Mouse (Mus musculus): ENCODE data around the gene Sptan1. TPM values are rescaled to one million over a fixed set of nuclear protein-coding genes. Genes with fewer than 3 reads are reported as not detected.
A peak's percentile ranks its signal among the peaks of the same experiment; 100 is the strongest.
"Not testable (repeated sequence)": the region's sequence is repeated elsewhere in the genome, so short reads cannot be mapped to it uniquely, and the experiment has no call there.

The Sptan1 gene
- total RNA-seq, 2 experiments from 2014 or later = 959 to 1,004 TPM

DNA sequence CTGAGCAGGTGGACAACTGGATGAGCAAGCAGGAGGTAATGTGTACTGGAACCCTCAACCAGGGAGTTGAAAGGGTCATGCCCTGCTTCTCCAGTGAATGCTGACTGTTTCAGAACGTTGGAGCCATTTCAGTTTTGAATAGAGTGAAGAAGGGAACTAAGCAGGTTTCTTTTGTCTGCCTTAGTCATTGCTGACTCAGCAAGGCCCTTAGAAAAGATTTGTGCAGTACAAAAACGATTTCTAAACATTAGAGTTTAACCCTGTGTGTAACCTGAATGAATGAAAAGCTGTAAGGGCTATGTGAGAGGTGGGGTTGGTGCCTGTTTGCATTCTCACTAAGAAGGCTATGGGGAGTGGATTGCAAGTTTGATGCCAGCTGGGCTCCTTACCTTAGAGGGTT is 26.6 kb downstream of the Sptan1 start:
- no peak for DNase-seq (ENCODE audit: low spot score in 2 of 2)

DNA sequence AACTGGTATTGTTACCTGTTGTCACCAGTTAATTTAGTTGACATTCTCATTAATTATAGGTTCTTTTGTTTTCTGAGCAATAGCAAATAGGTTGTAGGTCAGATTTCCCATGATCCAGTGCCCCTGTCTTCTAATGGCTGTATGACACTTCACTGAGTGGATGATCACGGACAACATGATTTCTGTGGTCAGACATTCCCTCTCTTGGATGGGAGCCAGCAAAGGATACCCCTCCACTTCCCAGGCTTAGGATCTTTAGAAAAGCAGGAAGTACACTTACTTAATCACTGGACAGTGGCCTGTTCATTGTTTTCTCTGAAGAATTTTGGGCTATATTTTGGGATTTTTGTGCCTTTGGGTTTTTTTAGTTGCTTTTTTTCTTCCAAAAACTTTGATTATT is 43.7 kb downstream of the Sptan1 start:
- DNase-seq (ENCODE audit: low spot score in 2 of 2) = no peak

DNA sequence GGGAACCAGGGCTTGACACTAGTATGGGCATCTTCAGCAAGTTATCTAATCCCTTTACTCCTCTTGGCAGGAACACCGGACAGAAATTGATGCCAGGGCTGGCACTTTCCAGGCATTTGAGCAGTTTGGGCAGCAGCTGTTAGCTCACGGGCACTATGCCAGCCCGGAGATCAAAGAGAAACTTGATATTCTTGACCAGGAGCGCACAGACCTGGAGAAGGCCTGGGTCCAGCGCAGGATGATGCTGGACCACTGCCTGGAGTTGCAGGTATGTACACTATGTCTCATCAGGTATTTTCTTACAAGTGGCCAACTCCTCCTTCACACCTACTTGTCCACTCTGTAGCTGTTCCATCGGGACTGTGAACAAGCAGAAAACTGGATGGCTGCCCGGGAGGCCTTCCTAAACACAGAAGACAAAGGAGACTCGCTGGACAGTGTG is 45.5 kb downstream of the Sptan1 start:
- peak; percentile 62 to 77 for DNase-seq (ENCODE audit: low spot score in 2 of 2)

DNA sequence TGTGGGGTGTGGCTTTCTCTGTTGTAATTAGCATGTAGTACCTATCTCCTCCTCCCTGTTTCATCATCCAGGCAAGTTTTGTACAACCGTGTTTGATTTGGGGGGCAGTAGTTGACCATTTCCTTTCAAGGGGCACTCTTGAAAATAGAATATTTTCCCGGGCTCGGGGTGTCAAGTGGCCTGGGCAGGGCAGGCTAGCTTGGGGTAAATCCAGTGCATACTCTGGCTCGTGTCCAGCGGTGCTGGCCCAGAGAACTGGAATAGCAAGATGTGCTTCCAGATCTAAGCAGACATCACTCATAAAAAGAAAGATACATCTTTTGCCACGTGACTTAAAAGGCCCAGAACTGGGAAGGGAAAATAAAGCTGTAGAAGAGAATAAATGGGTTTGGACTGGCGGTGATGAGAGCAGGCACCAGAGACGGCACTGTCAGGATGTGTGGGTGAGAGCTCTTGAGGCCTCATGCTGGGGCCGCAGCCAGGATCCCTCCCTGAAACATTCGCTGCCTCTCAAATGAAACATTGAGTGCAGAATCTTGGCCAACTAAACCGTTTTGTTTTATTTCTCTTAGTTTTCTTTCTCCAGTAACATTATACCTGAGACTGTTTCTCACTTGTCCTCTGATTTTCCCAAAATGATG is 49.1 kb downstream of the Sptan1 start:
- DNase-seq (ENCODE audit: low spot score in 2 of 2) = no peak

DNA sequence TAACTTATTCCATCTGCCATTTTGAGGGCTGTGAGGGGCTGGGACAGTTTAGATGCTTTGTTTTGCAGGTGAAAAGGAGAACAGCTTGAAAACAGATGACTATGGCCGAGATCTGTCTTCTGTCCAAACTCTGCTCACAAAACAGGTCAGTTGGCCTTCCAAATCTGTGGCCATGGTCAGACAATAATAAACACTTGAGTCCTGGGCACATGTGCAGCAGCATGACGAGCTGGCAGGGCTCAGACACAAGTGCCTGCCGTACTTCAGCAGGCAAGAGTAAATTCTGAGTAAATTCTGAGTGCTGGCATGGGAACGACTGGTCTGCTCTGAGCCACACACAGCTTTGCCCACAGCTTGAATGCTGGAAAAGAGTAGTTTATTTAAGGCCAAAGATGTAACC is 60.1 kb downstream of the Sptan1 start:
- DNase-seq (ENCODE audit: low spot score in 2 of 2) = no peak

DNA sequence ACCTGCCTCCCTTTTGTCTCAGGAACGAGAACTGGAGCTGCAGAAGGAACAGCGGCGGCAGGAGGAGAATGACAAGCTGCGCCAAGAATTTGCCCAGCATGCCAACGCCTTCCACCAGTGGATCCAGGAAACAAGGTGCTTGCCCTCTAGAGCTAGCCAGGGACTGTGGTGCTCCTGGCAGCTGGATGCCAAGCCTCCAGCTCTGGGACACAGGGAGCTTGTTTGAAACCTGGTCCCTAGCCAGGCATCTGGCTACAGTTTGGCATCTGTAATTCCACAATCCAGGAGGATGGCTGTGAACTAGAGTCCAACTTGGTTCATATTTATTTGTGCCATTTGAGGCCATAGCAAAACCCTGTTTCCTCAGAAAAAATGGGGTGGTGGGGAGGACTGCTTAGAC is 61.6 kb downstream of the Sptan1 start:
- peak in 1 of 2 experiments; percentile 51 for DNase-seq (ENCODE audit: low spot score in 2 of 2)

DNA sequence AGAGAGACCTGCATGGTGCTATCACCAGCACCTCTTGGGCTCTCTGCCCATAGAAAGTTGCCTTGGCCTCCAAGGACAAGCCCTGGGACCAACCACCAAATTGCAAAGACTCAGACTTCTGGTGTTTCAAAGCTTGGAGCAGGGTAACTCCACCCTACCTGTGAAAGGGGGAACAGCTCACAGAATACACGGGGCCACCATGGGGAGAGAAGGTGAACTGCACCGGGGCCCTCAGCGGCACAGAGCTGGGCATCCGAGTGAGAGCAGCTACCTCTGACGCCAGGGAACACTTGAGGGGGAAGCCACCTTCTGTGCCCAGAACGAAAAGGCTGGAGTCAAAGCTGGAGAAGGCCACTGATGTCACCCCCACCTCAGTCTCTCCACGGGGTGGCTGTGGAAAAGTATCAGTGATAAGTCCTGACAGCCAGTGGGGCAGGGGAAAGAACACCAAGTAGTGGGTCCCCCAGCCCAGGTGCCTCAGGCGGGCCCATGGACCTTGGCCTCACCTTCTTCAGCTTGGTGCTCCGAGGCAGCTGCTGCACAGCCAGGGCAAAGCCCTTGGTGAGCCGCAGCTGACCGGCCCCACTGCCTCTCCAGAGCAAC is 67.0 kb downstream of the Sptan1 start:
- no peak for DNase-seq (ENCODE audit: low spot score in 2 of 2)

DNA sequence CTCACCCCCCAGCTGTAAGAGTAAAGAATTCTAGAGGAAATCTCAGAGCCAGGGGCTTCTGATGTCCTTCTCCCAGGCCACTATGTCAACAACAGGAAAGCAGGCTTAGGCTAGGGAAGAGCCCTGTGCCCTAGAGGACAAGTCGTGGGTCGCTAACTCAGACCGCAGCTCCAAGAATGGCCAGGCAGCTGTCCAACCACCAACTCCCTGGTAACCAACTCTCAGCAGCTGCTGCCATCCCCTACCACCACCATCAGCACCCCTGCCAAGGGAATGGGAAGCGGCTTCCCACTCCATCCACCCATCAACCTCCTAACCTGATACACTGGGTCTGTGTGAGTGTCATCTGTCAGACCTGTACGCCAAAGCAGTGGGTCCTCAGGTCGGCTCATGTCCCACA is 67.6 kb downstream of the Sptan1 start:
- no peak for DNase-seq (ENCODE audit: low spot score in 2 of 2)

DNA sequence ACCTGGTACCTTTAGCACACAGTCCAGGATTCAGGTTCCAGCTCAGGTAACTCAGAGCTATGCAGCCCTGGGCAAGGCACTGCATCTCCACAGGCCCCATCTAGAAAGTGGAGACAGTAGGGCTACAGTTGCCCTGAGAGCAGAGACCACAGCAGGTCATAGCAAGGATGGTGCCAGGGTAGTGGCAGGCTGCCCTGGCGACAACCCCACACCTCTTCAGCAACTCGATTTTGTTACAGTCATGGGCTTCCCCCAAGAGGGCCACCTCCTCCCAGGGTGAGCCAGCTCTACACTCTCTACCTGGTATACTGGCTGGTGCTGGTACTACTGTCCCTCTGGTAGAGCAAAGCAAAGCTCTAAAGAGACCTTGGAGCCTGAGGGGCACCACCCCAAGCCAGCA is 72.4 kb downstream of the Sptan1 start:
- no peak for DNase-seq (ENCODE audit: low spot score in 2 of 2)

DNA sequence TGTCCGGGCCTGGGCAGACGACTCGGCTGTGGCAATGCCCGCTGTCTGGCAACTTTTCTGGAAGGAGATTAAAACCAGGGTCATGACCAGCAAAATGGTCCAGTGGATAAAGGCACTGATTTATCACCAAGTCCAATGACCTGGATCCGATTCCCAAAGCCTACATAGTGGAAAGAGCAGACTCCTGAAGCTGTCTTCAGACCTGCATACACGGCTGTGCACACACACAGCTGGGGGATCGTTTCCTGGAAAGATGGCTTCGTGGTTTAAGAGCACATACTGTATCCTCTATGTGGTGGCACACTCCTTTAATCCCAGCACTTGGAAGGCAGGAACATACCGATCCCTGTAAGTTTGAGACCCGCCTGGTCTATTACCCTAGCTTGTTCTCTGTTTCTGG is 73.0 kb downstream of the Sptan1 start:
- no peak for DNase-seq (ENCODE audit: low spot score in 2 of 2)

DNA sequence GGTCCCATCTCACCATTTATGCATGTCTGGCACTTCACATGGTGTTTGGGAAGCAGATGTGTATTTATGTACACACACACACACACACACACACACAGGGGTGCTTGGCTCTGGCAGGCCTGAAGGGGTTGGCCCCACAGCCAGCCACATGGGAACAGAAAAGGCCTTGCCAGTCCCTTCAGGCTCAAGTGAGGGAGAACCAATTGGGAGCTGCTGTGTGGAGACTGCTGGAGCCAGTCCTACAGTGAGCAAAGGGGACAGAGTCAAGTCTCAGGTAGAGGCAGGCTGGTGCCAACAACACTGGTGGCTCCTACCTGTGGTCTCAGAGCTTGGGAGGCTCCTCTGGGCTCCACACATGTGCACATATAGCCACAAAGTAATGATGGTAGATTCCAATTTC is 74.3 kb downstream of the Sptan1 start:
- no peak for DNase-seq (ENCODE audit: low spot score in 2 of 2)

DNA sequence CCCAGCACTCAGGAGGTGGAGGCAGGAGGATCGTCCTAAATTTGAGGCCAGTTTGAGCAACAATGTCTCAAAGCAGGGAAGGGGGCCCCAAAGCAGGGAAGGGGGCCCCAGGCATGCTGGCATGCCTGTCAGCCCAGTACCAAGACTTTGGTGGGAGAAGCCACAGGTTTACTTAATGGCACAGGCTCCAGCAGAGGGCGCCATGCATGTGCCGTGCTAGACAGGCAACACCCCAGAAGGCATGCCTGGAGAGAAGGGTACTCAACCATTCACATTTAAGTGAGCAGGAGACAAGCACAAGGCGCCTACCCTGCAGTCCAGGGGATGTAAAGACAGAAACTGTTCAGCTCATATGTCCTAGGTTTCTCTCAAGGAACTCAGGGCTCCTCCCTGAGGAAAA is 77.1 kb downstream of the Sptan1 start:
- DNase-seq (ENCODE audit: low spot score in 2 of 2) = peak; percentile 67 to 79

DNA sequence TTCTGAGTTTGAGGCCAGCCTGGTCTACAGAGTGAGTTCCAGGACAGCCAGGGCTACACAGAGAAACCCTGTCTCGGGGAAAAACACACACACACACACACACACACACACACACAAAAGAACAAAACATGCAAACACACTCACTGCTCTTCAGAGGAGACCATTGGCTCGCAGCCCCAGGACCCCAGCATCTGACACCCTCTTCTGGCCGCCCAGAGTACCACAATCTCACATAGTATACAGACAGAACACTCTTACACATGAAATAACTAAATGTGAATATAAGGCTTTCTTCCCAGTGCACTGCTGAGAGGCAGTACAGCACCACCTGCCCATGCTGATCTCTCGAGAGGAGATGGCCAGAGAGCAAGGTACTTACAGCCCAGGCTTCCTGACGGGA is 79.2 kb downstream of the Sptan1 start:
- DNase-seq (ENCODE audit: low spot score in 2 of 2) = no peak

DNA sequence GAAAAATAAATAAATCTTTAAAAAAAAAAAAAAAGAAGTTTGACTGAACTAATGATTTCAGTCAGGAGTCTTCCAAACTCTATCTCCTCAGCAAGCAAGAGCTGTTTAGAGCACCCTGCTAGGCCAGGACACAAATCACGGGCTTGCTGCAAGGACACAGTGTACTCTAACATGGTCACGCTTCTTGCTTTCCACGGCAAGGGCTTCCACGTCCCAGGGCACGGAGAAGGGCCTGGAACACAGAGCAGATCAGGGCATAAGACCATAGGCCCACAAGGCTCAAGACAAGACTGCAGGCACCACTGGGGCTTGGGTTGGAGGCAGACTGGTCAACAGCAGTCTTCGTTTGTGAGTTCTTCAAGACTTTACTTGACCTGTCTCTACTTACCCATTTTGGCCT is 81.8 kb downstream of the Sptan1 start:
- DNase-seq (ENCODE audit: low spot score in 2 of 2) = no peak

DNA sequence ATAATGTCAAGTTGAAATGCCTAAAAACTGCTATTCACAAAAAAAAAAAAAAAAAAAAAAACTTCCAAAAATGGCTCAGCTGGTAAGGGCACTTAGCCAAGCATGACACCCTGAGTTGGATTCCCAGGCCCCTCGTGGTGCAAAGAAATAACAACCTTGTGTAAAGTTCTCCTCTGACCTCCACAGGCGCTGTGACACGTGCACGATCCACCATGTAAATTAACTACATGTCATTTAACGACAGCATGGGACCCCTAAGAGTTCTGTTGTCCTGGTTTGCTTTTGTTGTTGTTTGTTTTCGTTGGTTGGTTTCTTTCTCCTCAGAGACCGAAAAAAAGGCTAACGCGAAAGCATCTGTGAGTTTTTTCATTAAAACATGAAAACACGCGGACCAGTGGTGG is 82.7 kb downstream of the Sptan1 start:
- no peak for DNase-seq (ENCODE audit: low spot score in 2 of 2)

DNA sequence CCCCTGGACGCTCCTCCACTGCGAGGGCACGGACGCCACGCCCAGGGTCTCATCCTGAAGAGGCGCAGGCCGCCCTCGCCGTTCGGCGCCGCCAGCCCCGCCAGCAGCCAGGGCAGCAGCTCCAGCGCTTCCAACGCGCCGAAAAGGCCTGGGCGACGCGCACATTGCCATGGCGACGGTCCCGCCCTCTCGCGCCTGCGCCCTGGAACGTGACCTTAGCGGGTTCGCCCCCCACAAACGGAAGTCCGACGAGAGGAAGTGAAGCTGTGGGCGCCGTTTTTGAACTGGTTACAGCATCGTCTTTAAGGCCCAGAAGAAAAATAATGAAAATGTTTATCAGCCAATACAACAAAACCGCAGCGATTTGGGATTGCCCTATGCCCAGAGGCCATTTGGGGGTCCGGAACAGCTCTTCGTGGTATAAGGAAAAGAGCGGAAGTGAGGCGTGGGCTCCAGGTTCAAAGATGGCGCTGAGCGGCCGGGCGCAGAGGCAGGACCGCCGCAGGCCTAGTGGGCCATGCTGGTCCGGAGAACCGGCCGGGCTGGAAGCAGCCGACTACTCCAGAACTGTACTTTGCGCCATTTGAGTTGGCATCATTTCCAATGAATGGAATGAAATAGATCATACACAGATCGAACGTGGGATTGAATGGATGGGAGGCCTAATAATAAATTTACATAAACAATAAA is 83.5 kb downstream of the Sptan1 start, which contains the start of gene Wdr34:
TSS of gene Wdr34 (minus strand) at position 183 of the 690 bp plus-strand sequence.
- peak; percentile 98 for DNase-seq (ENCODE audit: low spot score in 2 of 2)

DNA sequence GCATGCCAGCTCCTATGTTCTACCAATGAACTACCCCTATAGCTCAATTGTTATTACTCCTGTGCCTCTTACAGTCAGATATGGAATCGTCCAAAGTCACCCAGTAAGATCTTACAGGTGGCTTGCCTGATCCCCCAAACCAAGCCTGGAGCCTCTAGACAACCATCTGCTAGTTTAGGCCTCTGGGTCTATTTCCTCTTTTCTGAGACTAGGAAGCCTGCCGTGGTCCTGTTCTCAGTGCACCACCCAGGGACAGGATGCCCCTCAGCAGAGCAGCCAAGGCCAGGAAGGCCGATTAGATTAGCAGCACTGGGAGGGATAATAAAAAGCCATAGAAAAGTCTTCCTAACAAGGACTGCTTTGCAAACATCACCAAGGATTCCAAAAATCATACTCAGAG is 84.5 kb downstream of the Sptan1 start:
- DNase-seq (ENCODE audit: low spot score in 2 of 2) = no peak

DNA sequence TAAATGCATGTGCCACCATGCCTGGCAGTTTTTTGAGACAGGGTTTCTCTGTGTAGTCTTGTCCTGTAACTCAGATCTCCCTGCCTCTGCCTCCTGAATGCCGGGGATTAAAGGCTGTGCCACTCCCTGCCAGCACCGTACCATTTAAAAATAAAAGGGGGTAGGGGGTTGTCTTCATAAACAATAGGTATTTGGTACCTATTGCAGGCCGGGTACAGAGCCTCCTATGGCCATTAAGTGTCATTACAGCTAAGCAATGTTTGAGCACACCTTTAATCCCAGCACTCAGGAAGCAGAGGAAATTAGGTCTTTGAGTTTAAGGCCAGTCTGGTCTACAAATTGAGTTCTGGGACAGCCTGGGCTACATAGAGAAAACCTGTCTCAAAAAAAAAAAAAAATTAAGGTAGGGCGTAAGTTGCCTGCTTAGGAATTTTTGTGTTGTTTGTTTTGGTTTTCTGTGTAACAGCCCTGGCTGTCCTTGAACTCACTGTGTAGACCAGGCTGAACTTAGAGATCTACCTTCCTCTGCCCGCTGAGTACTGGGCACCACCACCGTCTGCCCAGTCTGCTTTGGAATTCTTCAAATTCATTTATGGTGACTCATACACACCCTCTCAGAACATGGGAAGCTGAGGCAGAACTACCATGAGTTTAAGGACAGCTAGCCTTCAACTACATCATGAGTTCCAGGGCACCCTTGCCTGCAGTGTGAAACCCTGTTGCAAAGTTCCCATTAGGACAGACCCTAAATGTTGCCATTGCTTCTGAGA is 86.8 kb downstream of the Sptan1 start:
- no peak for DNase-seq (ENCODE audit: low spot score in 2 of 2)

DNA sequence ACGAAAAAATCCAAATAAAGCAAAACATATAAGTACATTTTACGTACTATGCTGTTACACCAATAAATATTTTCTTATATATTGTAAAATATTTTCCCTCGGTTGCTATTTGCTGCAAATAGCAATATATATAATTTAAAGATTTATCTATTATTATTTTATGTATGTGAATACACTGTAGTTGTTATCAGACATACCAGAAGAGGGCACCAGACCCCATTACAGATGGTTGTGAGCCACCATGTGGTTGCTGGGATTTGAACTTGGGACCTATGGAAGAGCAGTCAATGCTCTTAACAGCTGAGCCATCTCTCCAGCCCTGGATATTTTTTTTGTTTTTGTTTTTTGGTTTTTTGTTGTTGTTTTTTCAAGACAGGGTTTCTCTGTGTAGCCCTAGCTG is 90.0 kb downstream of the Sptan1 start:
- not testable (repeated sequence) for DNase-seq (ENCODE audit: low spot score in 2 of 2)

DNA sequence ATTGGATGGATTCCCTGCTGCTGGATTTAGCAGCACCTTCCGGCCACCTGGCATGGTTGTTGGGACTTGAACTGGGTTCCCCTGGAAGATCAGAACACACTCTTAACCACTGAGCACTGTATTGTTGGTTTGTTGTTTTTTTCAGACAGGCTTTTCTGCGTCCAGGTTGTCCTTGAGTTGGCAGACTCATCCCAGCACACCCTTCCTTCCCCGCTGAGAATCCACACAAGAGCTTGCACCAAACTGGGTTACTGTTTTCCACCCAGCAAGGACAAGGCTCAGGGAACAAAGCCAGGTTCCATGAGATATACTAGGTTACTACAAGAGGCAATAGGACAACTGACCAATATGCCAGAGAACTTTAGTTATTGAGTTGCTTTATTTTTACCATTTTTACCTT is 91.4 kb downstream of the Sptan1 start:
- DNase-seq (ENCODE audit: low spot score in 2 of 2) = no peak

DNA sequence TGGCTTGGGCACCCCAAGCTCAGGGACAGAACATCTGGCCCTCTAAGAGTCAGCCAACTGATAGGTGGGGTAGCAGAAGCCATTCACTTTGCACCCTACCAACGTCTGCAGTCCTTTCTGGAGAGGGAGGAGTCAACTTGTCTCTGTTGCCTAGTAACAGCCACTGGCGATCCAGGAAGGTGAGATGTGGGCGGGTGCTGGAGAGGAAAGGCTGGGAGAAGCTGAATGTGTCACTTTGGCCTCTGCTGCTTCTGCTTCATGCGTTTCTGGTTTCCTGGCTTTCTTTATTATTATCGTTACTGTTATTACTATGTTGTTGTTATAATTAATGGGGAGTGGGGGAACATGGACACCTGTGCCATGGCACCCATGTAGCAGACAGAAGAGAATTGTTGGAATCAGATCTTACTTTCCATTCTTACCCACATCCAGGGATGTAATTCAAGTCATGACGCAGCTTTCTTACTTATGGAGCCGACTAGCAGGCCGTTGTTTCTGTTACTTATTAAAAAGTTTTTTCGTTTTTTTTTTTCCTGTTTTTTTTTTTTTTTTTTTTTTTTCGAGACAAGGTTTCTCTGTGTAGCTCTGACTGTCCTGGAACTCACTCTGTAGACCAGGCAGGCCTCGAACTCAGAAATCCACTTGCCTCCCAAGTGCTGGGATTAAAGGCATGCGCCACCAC is 92.0 kb downstream of the Sptan1 start, which contains the start of gene Set:
TSS of gene Set (plus strand) at position 156 of the 682 bp plus-strand sequence.
- no peak for DNase-seq (ENCODE audit: low spot score in 2 of 2)
